Mouse (Mus musculus) ES-E14 (cell line): ENCODE data around the gene Cdk17.

Experiments
- HCFC1 ChIP-seq: IDR thresholded peaks from 2 replicates; pipeline ENCODE4 v1.6.1; 2012; ENCODE audit warnings: low read length, inconsistent platforms, borderline replicate concordance; ENCODE audit not compliant: insufficient read depth
- ZNF384 ChIP-seq: IDR thresholded peaks from 2 replicates; pipeline ENCODE4 v1.6.1; 2012; ENCODE audit warnings: low read depth, low read length, inconsistent platforms

DNA sequence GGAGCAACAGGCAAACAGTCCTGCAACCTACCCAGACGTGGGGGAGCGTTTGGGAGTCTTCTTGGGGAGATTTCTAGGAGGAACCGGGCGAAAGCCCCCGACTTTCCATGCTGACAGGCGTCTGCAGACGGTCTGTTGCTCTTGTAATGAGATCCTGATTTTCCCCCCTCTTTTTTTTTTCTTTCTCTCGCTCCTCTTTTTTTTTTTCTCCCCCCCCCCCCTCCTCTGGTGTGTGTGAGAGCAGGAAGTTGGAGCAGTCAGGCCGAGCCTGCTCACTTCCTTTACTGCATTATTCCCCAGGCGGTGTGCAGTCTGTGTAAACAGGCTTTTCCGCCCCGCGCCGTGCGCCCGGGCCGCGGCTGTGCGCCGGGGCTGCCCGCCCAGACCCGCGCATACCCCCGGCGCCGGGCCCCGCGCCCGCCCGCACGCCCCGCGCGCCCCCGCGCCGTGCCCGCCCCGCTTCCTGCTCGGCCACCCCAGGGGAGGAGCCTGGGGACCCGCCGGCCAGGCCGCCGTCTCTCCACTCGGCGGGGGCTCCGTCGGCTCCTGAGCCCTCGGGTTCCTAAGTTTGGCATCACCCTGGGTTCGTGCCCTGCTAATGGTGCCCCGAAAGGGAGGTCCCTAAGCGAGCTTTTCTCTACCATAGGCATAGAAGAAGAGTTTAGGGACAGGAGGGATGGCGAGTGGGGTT is 150.2 kb downstream of the Cdk17 start, which contains the start of gene Elk3:
- TF ChIP-seq ZNF384 (0 out of 2 replicates have a peak, but pooled peaks have one; percentile 6), HCFC1 (no peak)
